Mouse (Mus musculus) myocyte (in vitro differentiated cells): ENCODE measurements around the gene Irak4.

Experiments
- CEBPB ChIP-seq: IDR thresholded peaks from 2 replicates; pipeline ENCODE4 v1.6.1; 2011; ENCODE audit warnings: mild to moderate bottlenecking, moderate library complexity; ENCODE audit not compliant: poor library complexity, insufficient read depth, severe bottlenecking
- E2F4 ChIP-seq: IDR thresholded peaks from one replicate; pipeline ENCODE4 v1.6.1; 2011; ENCODE audit warnings: mild to moderate bottlenecking, control low read depth, moderate library complexity; ENCODE audit not compliant: insufficient read depth
- MYOD1 ChIP-seq, 3 experiments: IDR thresholded peaks; one replicate each; pipeline ENCODE4 v1.6.1; 2011; ENCODE audit warnings: control low read depth in 2 of 3, low read depth in 2 of 3, mild to moderate bottlenecking in 2 of 3, moderate library complexity in 1 of 3; ENCODE audit not compliant: insufficient read length in 2 of 3, control insufficient read depth in 1 of 3
- POLR2A ChIP-seq: IDR thresholded peaks from one replicate; pipeline ENCODE4 v1.6.1; 2011; ENCODE audit warnings: low read depth, mild to moderate bottlenecking, control low read depth, moderate library complexity; ENCODE audit not compliant: insufficient read length
- TCF12 ChIP-seq: IDR thresholded peaks from one replicate; pipeline ENCODE4 v1.6.1; 2011; ENCODE audit warnings: mild to moderate bottlenecking, control low read depth; ENCODE audit not compliant: poor library complexity, insufficient read depth, severe bottlenecking
- TCF3 ChIP-seq: IDR thresholded peaks from one replicate; pipeline ENCODE4 v1.6.1; 2011; ENCODE audit warnings: low read depth, control low read depth; ENCODE audit not compliant: insufficient read length
- USF1 ChIP-seq: IDR thresholded peaks from one replicate; pipeline ENCODE4 v1.6.1; 2011; ENCODE audit warnings: low read depth, mild to moderate bottlenecking, control low read depth, moderate library complexity

DNA sequence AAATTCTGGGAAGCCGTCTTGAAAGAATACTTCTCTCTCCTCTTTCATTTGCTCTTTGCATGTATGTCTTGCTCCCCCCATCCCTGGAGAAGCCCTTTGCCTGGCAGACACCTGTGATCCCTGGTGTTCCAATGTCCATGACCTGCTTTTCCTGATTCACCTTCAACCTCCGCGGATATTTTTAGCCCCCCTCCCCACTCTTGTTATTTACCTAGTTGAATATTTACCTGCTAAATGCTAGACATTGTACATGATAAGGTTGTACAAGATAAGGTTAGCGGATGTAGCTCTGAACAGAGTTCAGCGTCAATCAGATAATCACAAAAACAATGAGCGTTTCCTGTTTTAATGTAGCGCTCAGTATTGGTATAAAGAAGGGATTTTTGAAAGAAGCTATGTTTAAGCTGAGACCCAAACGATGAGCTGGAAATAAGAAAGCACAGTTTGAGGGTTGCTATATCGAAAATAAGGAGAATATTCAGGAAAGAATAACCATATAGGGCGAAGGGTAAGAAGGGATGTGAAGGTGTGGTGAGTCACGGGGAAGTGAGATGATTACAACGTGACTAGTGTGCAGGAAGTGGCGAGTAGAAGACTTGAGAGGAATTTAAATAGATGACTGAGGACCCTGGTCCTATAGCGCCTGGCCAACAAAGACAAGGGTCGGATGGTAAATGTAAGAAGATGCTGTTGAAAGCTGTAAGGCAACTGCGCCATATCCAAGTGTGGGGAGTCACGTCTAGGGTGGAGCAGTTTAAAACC lies 15.6 kb downstream of the Irak4 start:
- TF ChIP-seq CEBPB (no peak), POLR2A (no peak), TCF3 (no peak), USF1 (no peak), TCF12 (no peak), E2F4 (no peak), MYOD1 (IDR thresholded peaks at IDR 0.05; ENCODE audit: control insufficient read depth in 1 of 3, insufficient read length in 2 of 3, low read depth in 2 of 3) (no peak)
